Mouse (Mus musculus) hindbrain, embryonic 14.5 days (tissue): ENCODE measurements at regions not wholly inside any gene's neighbourhood (a gene's known extent, or its start where the extent isn't known, plus 50 kb on each side); places are given as distances from the start of the nearest gene placed in this dataset.

Experiments
- ATAC-seq: fragments of 200-750 bp; cut with Nextera tagmentation; 2 replicates; pipeline ENCODE4 v1.8.0; 2017; ENCODE audit warnings: moderate number of reproducible peaks, mild to moderate bottlenecking, moderate TSS enrichment, moderate library complexity; ENCODE audit not compliant: low FRiP score
- DNase-seq: peaks from one replicate; pipeline ENCODE4 v3.0.0-alpha.2; 2015; ENCODE audit warnings: low spot score
- H3K27ac ChIP-seq: fragments of 300-500 bp; sonication (generic); 2 replicates; pipeline ENCODE4 v1.5.1; 2014; ENCODE audit warnings: mild to moderate bottlenecking, moderate library complexity
- H3K27me3 ChIP-seq: fragments of 300-500 bp; sonication (generic); 2 replicates; pipeline ENCODE4 v1.6.1; 2014; ENCODE audit warnings: mild to moderate bottlenecking, low read length, mixed read lengths; ENCODE audit not compliant: control insufficient read depth, insufficient read depth
- H3K36me3 ChIP-seq: fragments of 300-500 bp; sonication (generic); replicated peaks from 2 replicates; pipeline ENCODE4 v1.6.1; 2014; ENCODE audit not compliant: control insufficient read depth, insufficient read depth
- H3K4me1 ChIP-seq: fragments of 300-500 bp; sonication (generic); replicated peaks from 2 replicates; pipeline ENCODE4 v1.6.1; 2014; ENCODE audit warnings: antibody characterized with exemption, low read length, mixed read lengths; ENCODE audit not compliant: control insufficient read depth, insufficient read depth
- H3K4me2 ChIP-seq: fragments of 300-500 bp; sonication (generic); replicated peaks from 2 replicates; pipeline ENCODE4 v1.6.1; 2014; ENCODE audit warnings: mild to moderate bottlenecking, moderate library complexity
- H3K4me3 ChIP-seq: fragments of 300-500 bp; sonication (generic); replicated peaks from 2 replicates; pipeline ENCODE4 v1.5.1; 2014; ENCODE audit warnings: mild to moderate bottlenecking, low read length
- H3K9ac ChIP-seq: fragments of 300-500 bp; sonication (generic); 2 replicates; pipeline ENCODE4 v1.6.1; 2014
- H3K9me3 ChIP-seq: fragments of 300-500 bp; sonication (generic); 2 replicates; pipeline ENCODE4 v1.6.1; 2016; ENCODE audit warnings: low read length; ENCODE audit not compliant: control insufficient read depth
- WGBS: fragments of 180-500 bp; shearing (Covaris S2); extraction: QIAGEN DNeasy Blood & Tissue Kit; methylation state at CpG from one replicate; pipeline ENCODE4 v1.1.7; 2014; 5-methylcytosine and 5-hydroxymethylcytosine counted together

- Histone ChIP-seq H3K9me3 (no peaks in the 10 kb centered on the region), H3K36me3 (no peaks in the 10 kb centered on the region), H3K4me1 (0 out of 2 replicates have a peak, but pooled peaks cover 4% of the 10 kb centered on the region), H3K4me2 (no peak overlapping the region), H3K27ac (no peak overlapping the region), H3K4me3 (no peak overlapping the region), H3K9ac (no peak overlapping the region), H3K27me3 (no peaks in the 10 kb centered on the region)
- no peak for ATAC-seq
- no peak for DNase-seq
- WGBS = 77% methylated on average over 11 of the region's 11 CpGs
These were observed 237.4 kb downstream of the Cxcl12 start for GRCm38 (mm10) chr6:117405589-117406311.

- Histone ChIP-seq H3K4me3 (no peak overlapping the region), H3K9me3 (no peaks in the 10 kb centered on the region), H3K9ac (no peak overlapping the region), H3K27ac (no peak overlapping the region), H3K27me3 (no peaks in the 10 kb centered on the region), H3K4me2 (no peak overlapping the region), H3K4me1 (0 out of 2 replicates have a peak, but pooled peaks cover 4% of the 10 kb centered on the region), H3K36me3 (no peaks in the 10 kb centered on the region)
- WGBS = 87% methylated on average over 4 of the region's 4 CpGs
- DNase-seq (no peak), ATAC-seq (no peak)
These were observed 237.9 kb downstream of the Cxcl12 start for GRCm38 (mm10) chr6:117406312-117406595.

GRCm38 (mm10) chr6:117406757-117407156 is 238.4 kb downstream of the Cxcl12 start:
- no peaks in the 10 kb centered on the region for H3K36me3 ChIP-seq
- no peaks in the 10 kb centered on the region for H3K27me3 ChIP-seq
- no peak overlapping the region for H3K27ac ChIP-seq
- H3K4me1 ChIP-seq = 0 out of 2 replicates have a peak, but pooled peaks cover 4% of the 10 kb centered on the region
- H3K4me3 ChIP-seq = no peak overlapping the region
- no peaks in the 10 kb centered on the region for H3K9me3 ChIP-seq
- no peak overlapping the region for H3K4me2 ChIP-seq
- 52% methylated on average over 9 of the region's 9 CpGs for WGBS
- H3K9ac ChIP-seq = no peak overlapping the region
- no peak for ATAC-seq
- DNase-seq = no peak

- Histone ChIP-seq H3K27me3 (no peaks in the 10 kb centered on the region), H3K9ac (no peak overlapping the region), H3K4me3 (no peak overlapping the region), H3K4me1 (0 out of 2 replicates have a peak, but pooled peaks cover 4% of the 10 kb centered on the region), H3K27ac (no peak overlapping the region), H3K9me3 (no peaks in the 10 kb centered on the region), H3K4me2 (no peak overlapping the region), H3K36me3 (no peaks in the 10 kb centered on the region)
- DNase-seq (no peak), ATAC-seq (no peak)
- 45% methylated on average over 15 of the region's 15 CpGs for WGBS
These were observed 239.0 kb downstream of the Cxcl12 start for GRCm38 (mm10) chr6:117407206-117407858.

GRCm38 (mm10) chr6:117407953-117408352 is 239.6 kb downstream of the Cxcl12 start:
- no peaks in the 10 kb centered on the region for H3K36me3 ChIP-seq
- no peak overlapping the region for H3K27ac ChIP-seq
- H3K4me3 ChIP-seq = no peak overlapping the region
- 0 out of 2 replicates have a peak, but pooled peaks cover 4% of the 10 kb centered on the region for H3K4me1 ChIP-seq
- no peaks in the 10 kb centered on the region for H3K27me3 ChIP-seq
- H3K9me3 ChIP-seq = no peaks in the 10 kb centered on the region
- no peak for ATAC-seq
- no peak overlapping the region for H3K4me2 ChIP-seq
- whole genome bisulfite sequencing = 83% methylated on average over 5 of the region's 5 CpGs
- DNase-seq = no peak
- H3K9ac ChIP-seq = no peak overlapping the region

GRCm38 (mm10) chr6:117408971-117409783 is 240.8 kb downstream of the Cxcl12 start:
- Histone ChIP-seq H3K27me3 (no peaks in the 10 kb centered on the region), H3K9ac (no peak overlapping the region), H3K4me3 (no peak overlapping the region), H3K4me1 (0 out of 2 replicates have a peak, but pooled peaks cover 4% of the 10 kb centered on the region), H3K36me3 (no peaks in the 10 kb centered on the region), H3K4me2 (no peak overlapping the region), H3K9me3 (no peaks in the 10 kb centered on the region), H3K27ac (no peak overlapping the region)
- ATAC-seq (no peak), DNase-seq (no peak)
- 80% methylated on average over 11 of the region's 11 CpGs for WGBS

- no peak overlapping the region for H3K4me3 ChIP-seq
- 88% methylated on average over 5 of the region's 5 CpGs for WGBS
- H3K36me3 ChIP-seq = no peaks in the 10 kb centered on the region
- no peaks in the 10 kb centered on the region for H3K9me3 ChIP-seq
- no peak overlapping the region for H3K27ac ChIP-seq
- no peak overlapping the region for H3K4me2 ChIP-seq
- no peak for DNase-seq
- no peak for ATAC-seq
- H3K27me3 ChIP-seq = no peaks in the 10 kb centered on the region
- H3K4me1 ChIP-seq = no peaks in the 10 kb centered on the region
- H3K9ac ChIP-seq = no peak overlapping the region
These were observed 246.6 kb downstream of the Cxcl12 start for GRCm38 (mm10) chr6:117414926-117415325.

GRCm38 (mm10) chr6:117415901-117416300 is 247.6 kb downstream of the Cxcl12 start:
- Histone ChIP-seq H3K27me3 (no peaks in the 10 kb centered on the region), H3K9ac (no peak overlapping the region), H3K36me3 (no peaks in the 10 kb centered on the region), H3K4me1 (no peaks in the 10 kb centered on the region), H3K9me3 (no peaks in the 10 kb centered on the region), H3K4me3 (no peak overlapping the region), H3K4me2 (no peak overlapping the region), H3K27ac (no peak overlapping the region)
- DNase-seq = no peak
- ATAC-seq = no peak
- 86% methylated on average over 6 of the region's 6 CpGs for WGBS

- Histone ChIP-seq H3K4me1 (no peaks in the 10 kb centered on the region), H3K4me2 (no peak overlapping the region), H3K9me3 (no peaks in the 10 kb centered on the region), H3K27me3 (no peaks in the 10 kb centered on the region), H3K36me3 (no peaks in the 10 kb centered on the region), H3K9ac (no peak overlapping the region), H3K4me3 (no peak overlapping the region), H3K27ac (no peak overlapping the region)
- 46% methylated on average over 5 of the region's 5 CpGs for WGBS
- ATAC-seq (no peak), DNase-seq (no peak)
These were observed 248.1 kb downstream of the Cxcl12 start for GRCm38 (mm10) chr6:117416461-117416860.
